In the genomic region with DNA sequence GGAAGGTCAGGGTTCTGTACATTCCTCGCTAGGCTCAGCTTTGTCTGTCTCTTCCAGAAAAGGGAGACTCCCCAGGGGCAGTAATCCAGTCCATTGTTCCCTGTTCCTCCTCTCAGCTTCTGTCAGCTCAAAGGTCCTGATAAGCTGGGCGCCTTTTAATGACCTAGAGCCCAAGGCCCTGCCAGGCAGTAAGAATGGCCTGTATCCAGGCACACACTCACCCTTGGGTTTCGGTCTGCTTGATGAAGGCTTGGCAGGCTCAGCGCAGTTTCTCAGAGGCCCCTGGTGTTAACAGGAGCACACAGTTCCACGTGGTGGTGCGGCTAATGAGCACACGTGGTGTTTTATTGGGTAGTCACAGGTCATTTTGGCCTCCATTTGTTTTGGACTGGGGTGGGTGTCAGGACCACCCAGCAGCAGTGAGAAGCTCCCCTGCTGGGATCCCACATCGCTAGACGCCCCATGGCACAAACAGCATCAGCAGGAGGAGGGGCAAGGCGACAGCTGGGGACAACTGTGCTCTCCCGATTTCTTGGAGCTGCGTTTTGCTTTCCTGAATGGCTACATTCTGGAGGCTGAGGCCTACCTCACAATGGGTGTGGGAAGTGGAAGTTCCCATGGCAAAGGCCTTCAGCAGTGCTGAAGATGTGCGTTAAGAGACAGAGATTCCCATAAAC, we compare ENCODE assay signal across 9 mouse cellular contexts.
DNase-seq lines count a peak whose midpoint lies in the region; TF ChIP-seq lines count a peak whose summit lies in the region.
"Had no signal": no experiment of that assay in that cellular context is flagged by ENCODE, and none has a peak within 500 bp of the region (broad histone marks: within the 10 kb centered on the region; RNA-seq: fewer than 3 reads in every experiment).

No protein-coding gene starts in this region.

- WGBS in limb, embryonic 10.5 days = 37% methylated on average over 13 of the region's 13 CpGs

- H3K36me3 ChIP-seq in limb, embryonic 10.5 days = no peaks in the 10 kb centered on the region

- TF ChIP-seq CTCF in left cerebral cortex, adult 2 months (IDR thresholded peaks at IDR 0.05) = no peak

- no peak overlapping the region for H3K4me3 ChIP-seq in left cerebral cortex, adult 2 months
- no peak overlapping the region for H3K4me3 ChIP-seq in limb, embryonic 10.5 days

- no peaks in the 10 kb centered on the region for H3K9me3 ChIP-seq in limb, embryonic 10.5 days (replicated peaks)

- intact Hi-C loops in left cerebral cortex, adult 2 months (cut with DNase I) = no loop called here

- DNase-seq in left cerebral cortex, adult 2 months (ENCODE audit: extremely low spot score in 1 of 2, low spot score in 2 of 2) = no peak
- DNase-seq in left cerebral cortex, adult 18-20 months (ENCODE audit: low spot score in 2 of 2) = no peak
- DNase-seq in adipocyte (ENCODE audit: low spot score) = peak; percentile 36
- DNase-seq in heart, adult 18-20 months = peak; percentile 48 to 72
- no peak for DNase-seq in limb, embryonic 10.5 days (ENCODE audit: low spot score)
- no peak for DNase-seq in cerebellum, postnatal 36 days
- no peak for DNase-seq in thymus, postnatal 25 days
- no peak for DNase-seq in urinary bladder, postnatal 10 days (ENCODE audit: low spot score)
- DNase-seq: cerebellum, postnatal 25 days had no signal

- H3K27me3 ChIP-seq in limb, embryonic 10.5 days (ENCODE audit: low read depth, poor library complexity, severe bottlenecking) = no peaks in the 10 kb centered on the region

- H3K27ac ChIP-seq in left cerebral cortex, adult 2 months = peak overlapping the region; percentile 21; the same call in 1 of the 2 replicates
- peak overlapping the region; percentile 75 for H3K27ac ChIP-seq in limb, embryonic 10.5 days

- H3K4me1 ChIP-seq in limb, embryonic 10.5 days = peaks cover 46% of the 10 kb centered on the region

Comparison
In these comparisons a context has a peak if more than half of its experiments do, and no peak if none do; other contexts are left out.
1. DNase-seq: peak in adipocyte (single experiment) and heart, adult 18-20 months (2 of 2); none in left cerebral cortex, adult 2 months (0 of 2), left cerebral cortex, adult 18-20 months (0 of 2), limb, embryonic 10.5 days (single experiment), cerebellum, postnatal 36 days (0 of 2), thymus, postnatal 25 days (single experiment) and urinary bladder, postnatal 10 days (single experiment).